Mouse (Mus musculus): Measurements from ENCODE around the gene Osbpl7.

GRCm38 (mm10) chr11:97112519-97113125 lies 62.2 kb downstream of the Osbpl7 start:
- no peak for TF ChIP-seq MAX (IDR thresholded peaks at IDR 0.05)
- TF ChIP-seq CTCF (IDR thresholded peaks at IDR 0.05; ENCODE audit: control insufficient read depth, insufficient read depth, insufficient read length) = no peak
- TF ChIP-seq USF1 (IDR thresholded peaks at IDR 0.05; ENCODE audit: low read depth) = no peak
- TF ChIP-seq CEBPB (IDR thresholded peaks at IDR 0.05; ENCODE audit: low read depth) = no peak
- TF ChIP-seq MYOG (IDR thresholded peaks at IDR 0.05; ENCODE audit: control insufficient read depth, extremely low read depth, insufficient read length) = no peak
